Mouse (Mus musculus) cerebellum, postnatal 14 days (tissue): Measurements from ENCODE around the gene Gm13089.
"Not testable (repeated sequence)": the region's sequence is repeated elsewhere in the genome, so short reads cannot be mapped to it uniquely, and the experiment has no call there.

Source experiments
- DNase-seq, 2 experiments: peaks; one replicate each; pipeline ENCODE4 v3.0.0; 2021; ENCODE audit warnings: mixed read lengths in 2 of 2

Gene Gm13089

DNA sequence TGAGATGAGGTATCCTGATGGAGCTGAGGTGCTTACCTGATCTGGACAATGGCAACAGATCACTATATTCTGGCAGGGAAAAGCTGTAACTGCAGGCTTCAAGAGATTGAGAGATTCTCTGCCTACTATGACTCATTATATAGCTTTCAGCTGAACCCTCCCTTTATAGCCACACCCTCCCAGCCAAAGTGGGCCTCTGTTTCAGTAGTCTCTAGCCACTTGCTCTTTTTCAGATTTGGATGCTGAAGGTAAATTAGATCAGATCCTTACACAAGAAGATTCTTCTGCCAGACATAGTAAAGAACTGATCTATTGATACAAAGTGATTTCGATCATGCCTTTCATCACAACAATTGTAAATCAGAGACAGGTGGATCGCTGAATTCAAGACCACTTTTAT, at the start of gene Gm13089:
Gene Gm13089 (minus strand): TSS at position 101 of the 400 bp plus-strand sequence.
- no peak for DNase-seq

GRCm38 (mm10) chr4:143719155-143719554, 16.6 kb upstream of the Gm13089 start, which contains the start of gene Gm13078:
TSS of gene Gm13078 (plus strand) at chr4:143719455.
- no peak for DNase-seq

DNA sequence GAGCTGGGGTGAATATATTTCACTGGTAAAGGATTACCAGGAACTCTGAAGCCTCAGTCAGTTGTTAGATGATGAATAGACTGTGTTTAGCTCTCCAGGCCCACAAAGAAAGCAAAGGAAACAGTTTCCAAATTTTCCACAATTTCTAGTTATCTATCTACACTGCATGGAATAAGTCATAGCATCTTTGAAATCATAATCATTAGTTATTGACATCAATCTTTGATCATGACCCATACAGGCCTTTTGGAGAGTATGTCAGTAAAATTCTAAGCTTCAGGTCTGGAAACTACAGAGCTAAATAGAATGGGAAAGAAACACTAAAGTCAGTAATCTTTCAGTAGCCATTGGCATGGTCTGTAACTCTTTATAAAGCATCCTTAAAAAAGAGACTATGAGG, 45.4 kb downstream of the Gm13089 start, which contains the start of gene Gm13088:
Gene Gm13088 (minus strand): TSS at position 101 of the 400 bp plus-strand sequence.
- DNase-seq: not testable (repeated sequence)
